Mouse (Mus musculus): Measurements from ENCODE around the gene Mcoln2. TPM values are rescaled to one million over a fixed set of nuclear protein-coding genes. Genes with fewer than 3 reads are reported as not detected.
A peak's percentile ranks its signal among the peaks of the same experiment; 100 is the strongest.

Mcoln2 gene
- total RNA-seq, 2 experiments from 2014 or later: not detected

DNA sequence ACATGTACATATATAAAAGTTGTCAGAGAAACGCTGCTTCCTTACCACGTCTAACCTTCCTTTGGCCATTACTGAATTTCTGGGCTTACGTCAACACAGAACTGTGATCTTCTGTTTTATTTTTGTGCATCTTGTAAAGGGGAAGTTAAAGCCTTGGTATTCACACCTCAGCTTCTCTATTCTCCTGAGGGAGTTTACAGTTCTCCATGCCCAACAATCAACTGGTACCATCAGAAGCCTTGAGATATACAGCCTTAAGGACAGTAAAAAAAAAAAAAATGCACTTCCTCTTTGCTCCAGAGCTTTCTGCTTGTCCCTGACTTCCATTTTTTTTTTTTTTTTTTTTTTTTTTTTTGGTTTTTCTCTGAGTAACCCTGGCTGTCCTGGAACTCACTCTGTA, 66.9 kb downstream of the Mcoln2 start:
- Histone ChIP-seq H3K4me3 (no peak overlapping the region), H3K27ac (no peak overlapping the region)
- intact Hi-C loops (cut with DNase I): no loop called here
- no peak for TF ChIP-seq CTCF (IDR thresholded peaks at IDR 0.05)
- DNase-seq (ENCODE audit: extremely low spot score in 1 of 2, low spot score in 2 of 2): no peak

DNA sequence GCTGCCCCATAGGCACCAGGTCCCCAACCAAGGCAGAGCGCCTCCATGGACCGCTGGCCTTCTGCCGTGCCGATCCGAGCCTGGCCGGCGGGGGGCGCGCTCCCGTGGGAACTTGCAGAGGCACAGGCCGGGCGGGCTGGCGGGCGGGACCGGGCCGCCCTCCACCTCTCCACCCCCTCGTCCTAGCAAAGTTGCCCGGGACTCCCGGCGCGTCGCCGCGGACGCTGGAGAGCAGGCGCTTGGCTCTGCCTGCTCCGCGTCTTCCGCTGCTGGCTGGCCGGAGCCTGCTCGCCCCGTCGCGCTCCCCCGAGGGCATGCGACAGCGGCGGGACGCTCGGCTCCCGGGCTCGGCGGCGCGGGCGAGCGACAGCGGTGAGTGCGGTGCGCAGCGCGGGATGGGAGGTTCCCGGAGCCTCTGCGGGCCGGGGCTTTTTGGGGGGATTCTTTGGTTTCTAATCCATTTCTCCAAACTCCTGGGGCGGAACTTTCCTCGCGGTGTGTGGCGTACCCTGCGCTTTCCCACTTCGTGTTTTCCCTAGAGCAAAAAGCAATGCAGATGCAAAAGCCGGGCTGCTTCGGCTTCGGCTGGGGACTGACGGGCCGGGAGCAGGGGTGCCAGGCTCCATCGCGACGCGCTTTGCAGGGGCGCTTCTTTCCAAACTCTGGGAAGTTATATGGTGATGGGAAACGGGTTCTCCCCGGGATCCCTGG, 71.3 kb downstream of the Mcoln2 start, which contains the start of gene Lpar3:
Gene Lpar3, plus strand, starts transcription at position 188 of the 711 bp plus-strand sequence.
- TF ChIP-seq CTCF (IDR thresholded peaks at IDR 0.05): peak; percentile 43
- DNase-seq (ENCODE audit: extremely low spot score in 1 of 2, low spot score in 2 of 2): peak; percentile 30 to 33
- Histone ChIP-seq H3K4me3 (peak within 1 kb of the TSS; percentile 14), H3K27ac (no peak within 1 kb of the TSS)
- intact Hi-C loops (cut with DNase I): no loop called here

DNA sequence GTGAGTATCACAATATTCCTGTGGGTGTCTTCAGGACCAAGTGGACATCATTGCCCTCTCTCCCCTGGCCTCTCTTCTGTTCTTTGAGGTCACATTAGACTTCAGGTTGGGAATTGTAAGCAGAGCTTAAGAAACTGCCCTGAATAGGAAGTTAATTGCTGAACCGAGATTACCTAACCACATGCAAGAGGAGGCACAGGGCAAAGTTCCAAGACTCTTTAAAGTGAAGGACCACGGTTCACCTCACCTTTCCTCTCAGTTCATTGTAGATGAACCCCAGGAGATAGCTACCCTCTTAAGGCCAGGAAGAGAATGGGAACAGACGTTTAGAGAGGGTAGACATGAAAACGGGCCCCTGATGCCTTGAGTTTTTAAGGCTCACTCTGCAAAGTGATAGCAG, 74.6 kb downstream of the Mcoln2 start:
- no peak for TF ChIP-seq CTCF (IDR thresholded peaks at IDR 0.05)
- no peak overlapping the region for H3K4me3 ChIP-seq
- intact Hi-C loops (cut with DNase I): no loop called here
- no peak for DNase-seq (ENCODE audit: extremely low spot score in 1 of 2, low spot score in 2 of 2)
- no peak overlapping the region for H3K27ac ChIP-seq

DNA sequence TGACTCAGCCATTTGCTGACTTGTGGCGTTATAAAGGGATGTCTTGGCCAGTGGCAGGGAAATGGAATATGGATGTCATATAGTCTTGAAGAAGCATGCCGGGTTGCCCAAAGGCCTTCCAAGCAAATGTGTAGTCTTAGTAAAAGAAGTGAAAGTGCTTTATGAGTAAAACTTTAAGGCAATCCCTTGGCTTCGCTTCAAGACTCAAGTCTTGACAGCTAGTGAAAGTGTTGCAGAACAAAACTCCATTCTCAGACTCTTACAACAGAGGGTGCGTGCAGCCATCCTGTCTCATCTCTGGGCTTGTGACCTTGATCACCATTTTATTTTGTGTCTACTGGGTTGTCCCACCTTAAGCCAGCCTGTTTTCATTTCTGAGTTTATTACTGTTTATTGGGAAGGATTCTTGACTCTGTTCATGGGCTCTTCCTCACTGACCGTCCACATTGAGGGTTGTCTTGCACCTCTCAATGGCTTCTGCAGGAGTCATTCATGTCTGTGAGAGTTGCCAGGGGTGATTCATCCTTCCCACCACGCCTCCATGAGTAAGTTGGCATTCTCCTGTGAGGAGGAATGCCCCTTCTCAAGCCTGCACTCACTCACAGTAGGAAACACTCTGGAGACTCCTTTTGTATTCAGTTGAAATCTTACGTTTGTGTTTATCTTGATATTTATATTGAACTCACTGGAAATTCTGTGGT, 75.6 kb downstream of the Mcoln2 start:
- no peak for TF ChIP-seq CTCF (IDR thresholded peaks at IDR 0.05)
- no peak for DNase-seq (ENCODE audit: extremely low spot score in 1 of 2, low spot score in 2 of 2)
- H3K27ac ChIP-seq: no peak overlapping the region
- no peak overlapping the region for H3K4me3 ChIP-seq
- intact Hi-C loops (cut with DNase I): no loop called here

DNA sequence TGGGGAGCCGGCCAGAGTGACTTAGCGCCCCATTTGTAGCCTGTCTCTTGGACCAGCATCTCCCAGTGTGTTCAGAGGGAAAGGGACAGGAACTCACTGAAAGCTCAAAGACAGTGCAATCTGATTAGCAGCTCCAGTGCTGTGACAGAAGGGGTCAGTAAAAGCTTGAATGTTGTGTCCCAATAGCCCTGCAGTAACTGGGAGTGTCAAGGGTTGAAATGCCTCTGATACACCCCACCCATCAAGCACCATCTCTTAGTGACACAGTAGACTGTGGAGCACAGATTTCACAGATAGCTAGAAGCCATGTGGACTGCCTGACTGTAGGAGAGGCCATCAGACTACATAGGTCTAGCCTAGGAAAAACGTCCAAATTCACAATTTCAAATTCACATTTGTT, 77.8 kb downstream of the Mcoln2 start:
- DNase-seq (ENCODE audit: extremely low spot score in 1 of 2, low spot score in 2 of 2): no peak
- H3K4me3 ChIP-seq: no peak overlapping the region

DNA sequence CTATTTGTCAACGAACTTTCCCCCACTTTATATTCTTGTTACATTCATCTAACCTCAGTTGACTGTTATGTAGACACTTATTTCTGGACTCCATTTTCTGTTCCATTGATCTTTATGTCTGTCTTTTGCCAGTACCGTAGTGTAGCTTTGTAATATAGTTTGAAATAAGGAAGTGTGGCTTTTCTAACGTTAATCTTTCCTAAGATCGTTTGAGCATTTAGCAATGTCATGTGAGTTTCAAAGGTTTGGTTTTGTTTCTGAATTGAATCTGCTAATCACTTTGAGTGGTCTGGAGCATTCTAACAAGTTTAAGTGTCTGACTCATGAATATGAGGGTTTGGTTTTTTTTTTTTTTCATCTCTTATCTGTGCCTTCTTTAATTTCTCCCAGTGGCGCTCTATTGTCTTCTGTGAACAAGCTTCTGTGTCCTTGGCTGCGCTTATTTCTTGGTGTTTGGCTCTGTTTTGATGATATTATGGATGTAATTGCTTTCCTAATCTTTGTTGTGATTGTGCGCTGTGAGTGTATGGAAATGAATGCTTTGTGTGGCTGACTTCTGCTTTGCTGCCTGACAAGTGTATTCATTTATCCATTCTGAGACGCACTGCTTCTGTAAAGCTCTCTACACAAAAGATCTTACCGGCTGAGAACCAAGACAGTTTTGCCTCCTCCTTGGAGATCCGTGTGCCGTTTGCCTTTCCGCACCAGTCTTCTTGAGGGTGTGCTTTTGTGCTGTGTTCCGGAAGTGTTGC, 79.1 kb downstream of the Mcoln2 start:
- no peak overlapping the region for H3K4me3 ChIP-seq
- H3K27ac ChIP-seq: no peak overlapping the region
- no peak for DNase-seq (ENCODE audit: extremely low spot score in 1 of 2, low spot score in 2 of 2)
- intact Hi-C loops (cut with DNase I): no loop called here
- TF ChIP-seq CTCF (IDR thresholded peaks at IDR 0.05): no peak

More for the DNA sequence above, 77.8 kb downstream of the Mcoln2 start:
- no peak for TF ChIP-seq CTCF (IDR thresholded peaks at IDR 0.05)
- H3K27ac ChIP-seq: no peak overlapping the region
- intact Hi-C loops (cut with DNase I): no loop called here

DNA sequence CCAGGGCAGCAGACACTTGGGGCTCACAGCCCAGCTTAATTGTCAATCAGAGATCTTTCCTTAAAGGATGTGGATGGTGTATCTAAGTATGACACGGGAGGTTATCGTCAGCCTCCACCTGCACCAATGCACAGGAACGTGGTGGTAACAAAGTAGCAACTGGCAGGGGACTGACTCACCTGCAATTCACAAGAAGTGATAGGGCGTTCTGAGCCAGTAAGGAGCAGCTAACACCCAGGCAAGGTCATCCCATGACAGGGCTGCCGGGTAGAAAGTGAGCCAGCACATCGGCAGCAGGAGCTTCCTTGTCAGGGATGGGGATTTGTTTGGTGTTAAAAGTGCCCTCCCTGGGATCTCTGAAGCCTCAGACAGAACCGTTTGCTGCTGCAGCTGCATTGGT, 83.1 kb downstream of the Mcoln2 start:
- no peak for DNase-seq (ENCODE audit: extremely low spot score in 1 of 2, low spot score in 2 of 2)
- Histone ChIP-seq H3K27ac (no peak overlapping the region), H3K4me3 (no peak overlapping the region)
- TF ChIP-seq CTCF (IDR thresholded peaks at IDR 0.05): no peak
- intact Hi-C loops (cut with DNase I): no loop called here

DNA sequence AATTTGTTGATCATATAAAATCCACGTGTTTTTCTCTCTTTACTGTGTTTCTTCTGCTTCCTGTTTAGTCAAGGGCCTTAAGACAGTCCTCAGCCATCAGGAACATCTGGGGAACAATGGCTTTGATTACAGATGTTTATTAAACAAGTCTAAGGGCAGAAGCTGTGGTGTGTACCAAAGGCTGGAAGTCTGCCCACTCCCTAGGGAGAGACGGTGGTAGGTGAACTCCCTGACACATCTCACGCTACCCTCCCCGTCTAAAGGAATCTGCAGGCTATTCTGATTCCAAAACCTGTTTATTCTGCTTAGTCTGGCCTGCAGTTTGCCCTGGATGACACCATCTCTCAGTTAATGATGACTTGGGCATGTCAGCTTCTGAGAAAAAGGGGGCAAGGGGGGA, 84.1 kb downstream of the Mcoln2 start:
- no peak for TF ChIP-seq CTCF (IDR thresholded peaks at IDR 0.05)
- intact Hi-C loops (cut with DNase I): no loop called here
- DNase-seq (ENCODE audit: extremely low spot score in 1 of 2, low spot score in 2 of 2): no peak
- no peak overlapping the region for H3K27ac ChIP-seq
- no peak overlapping the region for H3K4me3 ChIP-seq

DNA sequence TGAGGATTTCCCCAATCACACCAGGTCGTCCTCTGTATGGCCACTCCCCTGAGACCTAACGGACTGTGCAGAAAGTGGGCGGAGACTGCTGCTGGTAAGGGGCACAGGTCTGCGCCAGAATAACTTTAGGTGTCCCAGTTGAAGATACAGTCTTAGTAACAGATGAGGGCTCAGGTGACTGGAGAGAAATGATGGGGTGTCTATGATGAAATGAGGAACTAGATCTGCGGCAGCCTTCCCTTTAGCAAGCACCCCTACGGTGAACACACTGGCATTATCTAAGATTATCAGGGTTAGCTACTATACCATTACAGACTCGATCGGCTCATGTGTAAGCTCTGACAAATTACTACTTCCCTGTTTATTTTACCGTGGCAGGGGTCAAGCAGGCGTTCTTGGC, 84.9 kb downstream of the Mcoln2 start:
- H3K4me3 ChIP-seq: no peak overlapping the region
- intact Hi-C loops (cut with DNase I): no loop called here
- TF ChIP-seq CTCF (IDR thresholded peaks at IDR 0.05): no peak
- no peak for DNase-seq (ENCODE audit: extremely low spot score in 1 of 2, low spot score in 2 of 2)
- H3K27ac ChIP-seq: no peak overlapping the region

DNA sequence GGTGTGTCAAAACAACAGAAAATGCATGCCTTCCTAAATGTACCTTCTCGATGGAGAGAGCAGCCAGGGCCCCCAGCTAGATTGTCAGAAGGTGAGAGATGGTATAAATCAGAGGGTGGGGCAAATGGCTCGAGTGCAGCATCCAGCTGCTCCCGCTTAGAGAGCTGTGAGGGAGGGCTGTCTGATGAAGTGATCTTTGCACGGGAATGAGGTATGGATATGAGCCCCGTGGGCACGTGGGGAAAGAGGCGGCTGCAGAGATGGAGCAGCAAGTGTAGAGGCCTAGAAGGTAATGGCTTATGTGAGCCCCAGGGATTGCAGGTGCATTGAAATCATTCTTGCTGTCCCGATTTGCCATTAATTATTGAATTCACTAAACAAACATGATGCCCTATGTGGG, 86.6 kb downstream of the Mcoln2 start:
- no peak for DNase-seq (ENCODE audit: extremely low spot score in 1 of 2, low spot score in 2 of 2)
- Histone ChIP-seq H3K27ac (no peak overlapping the region), H3K4me3 (no peak overlapping the region)
- TF ChIP-seq CTCF (IDR thresholded peaks at IDR 0.05): no peak
- intact Hi-C loops (cut with DNase I): no loop called here

DNA sequence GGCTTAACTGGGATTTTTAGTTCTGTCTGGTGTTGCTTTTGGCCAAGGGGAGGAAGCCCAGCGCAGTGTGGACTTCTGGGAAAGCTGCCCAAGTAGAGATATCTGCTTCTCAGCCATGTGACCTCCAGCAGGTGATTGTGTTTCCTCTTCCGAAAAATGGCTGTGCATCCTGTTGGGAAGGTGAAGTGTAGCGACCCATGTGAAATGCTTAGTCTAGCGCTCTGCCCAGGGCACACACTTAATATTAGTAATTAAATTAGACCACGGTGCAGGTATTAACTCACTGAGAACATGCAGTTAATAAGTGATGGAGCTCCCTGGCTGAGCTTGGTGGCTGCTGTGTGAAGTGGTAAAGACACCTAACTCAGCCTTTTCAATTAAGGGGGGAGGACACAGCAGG, 88.0 kb downstream of the Mcoln2 start:
- Histone ChIP-seq H3K27ac (no peak overlapping the region), H3K4me3 (no peak overlapping the region)
- no peak for DNase-seq (ENCODE audit: extremely low spot score in 1 of 2, low spot score in 2 of 2)
- no peak for TF ChIP-seq CTCF (IDR thresholded peaks at IDR 0.05)
- intact Hi-C loops (cut with DNase I): no loop called here

DNA sequence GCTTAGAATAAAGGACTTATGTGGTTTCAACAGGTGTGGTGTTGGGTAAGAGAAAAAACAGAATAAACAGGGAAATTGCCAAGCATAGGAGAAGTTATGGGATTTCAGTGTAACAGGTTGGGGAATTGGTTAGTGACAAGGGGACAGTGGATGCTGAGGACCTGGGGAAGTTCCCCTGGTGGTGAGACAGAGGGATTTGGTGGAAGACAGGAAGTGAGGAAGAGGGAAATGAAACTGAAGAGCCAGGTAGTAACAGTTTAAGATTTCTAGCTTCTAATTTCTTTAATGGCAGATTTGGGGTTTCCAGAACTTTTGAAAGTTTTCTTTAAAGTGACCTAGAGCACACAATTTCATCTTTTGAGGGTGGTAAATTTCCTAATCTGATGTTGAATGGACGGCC, 95.0 kb downstream of the Mcoln2 start:
- no peak for TF ChIP-seq CTCF (IDR thresholded peaks at IDR 0.05)
- intact Hi-C loops (cut with DNase I): no loop called here
- Histone ChIP-seq H3K27ac (no peak overlapping the region), H3K4me3 (no peak overlapping the region)
- DNase-seq (ENCODE audit: extremely low spot score in 1 of 2, low spot score in 2 of 2): no peak

Other genes starting within 250 kb of the Mcoln2 start
- gene Bcl10, start 227.0 kb upstream of the Mcoln2 start, total RNA-seq (2021): 10 to 100 TPM; 15.2 TPM
- gene 2410004B18Rik, start 211.8 kb upstream of the Mcoln2 start, total RNA-seq (2021): 10 to 100 TPM; 35.8 to 37.5 TPM
- 1 to 10 TPM; 2.8 to 3.4 TPM for gene Syde2, start 162.0 kb upstream of the Mcoln2 start, total RNA-seq (2021)
- under 1 TPM; 0.21 to 0.25 TPM for gene Wdr63, start 41.7 kb upstream of the Mcoln2 start, total RNA-seq (2021)
- gene Mcoln3, start 32.4 kb upstream of the Mcoln2 start, total RNA-seq (2021): not detected
- gene Lpar3, start 71.1 kb downstream of the Mcoln2 start, total RNA-seq (2021): under 1 TPM; 0.27 to 0.49 TPM